Mouse (Mus musculus): Measurements from ENCODE around the gene Nol4l. TPM values are rescaled to one million over a fixed set of nuclear protein-coding genes. Genes with fewer than 3 reads are reported as not detected.

Nol4l gene
- 1 to 10 TPM; 2.5 to 4.8 TPM for polyA plus RNA-seq (2017; shearing (Covaris generic))

DNA sequence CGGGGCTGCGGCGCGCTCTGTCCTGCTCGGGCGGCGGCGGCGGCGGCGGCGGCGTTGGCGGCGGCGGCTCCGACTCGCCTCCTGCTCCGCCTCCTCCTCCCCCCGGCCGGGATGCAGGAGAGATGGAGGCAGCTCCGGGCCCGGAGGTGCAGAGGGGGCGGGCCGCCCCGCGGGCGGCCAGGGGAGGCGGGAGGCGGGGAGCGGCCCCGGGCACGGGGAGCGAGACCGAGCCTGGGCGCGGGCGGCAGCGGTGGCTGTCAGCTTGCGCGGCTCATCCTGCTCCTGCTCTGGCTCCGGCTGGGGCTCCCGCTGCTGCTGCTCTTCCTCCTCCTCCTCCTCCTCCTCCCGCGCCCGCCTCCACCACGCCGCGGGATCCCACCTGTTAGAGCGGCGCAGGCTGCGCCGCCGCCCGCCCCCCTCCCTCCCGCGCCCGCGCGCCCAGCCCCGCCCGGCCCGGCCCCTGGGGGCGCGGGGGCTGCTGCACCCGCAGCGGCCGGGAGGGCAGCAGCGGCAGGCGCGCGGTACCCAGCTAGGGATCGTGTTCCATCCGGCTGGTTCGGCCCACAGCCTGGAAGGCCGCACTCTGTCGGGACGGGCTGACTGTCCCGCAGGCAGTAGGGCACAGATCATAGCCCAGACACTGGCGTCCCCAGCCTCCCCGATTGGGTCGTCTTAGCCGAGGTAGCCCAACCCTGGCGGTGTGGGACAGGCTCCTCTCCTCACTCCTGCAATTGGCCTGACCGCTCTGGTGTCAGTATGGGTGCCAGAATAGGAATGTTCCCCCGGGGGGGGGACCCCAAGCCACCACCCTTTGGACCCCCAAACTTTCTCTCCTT lies at the start of gene Nol4l:
Gene Nol4l, minus strand, starts transcription at position 41 of the 836 bp plus-strand sequence.

DNA sequence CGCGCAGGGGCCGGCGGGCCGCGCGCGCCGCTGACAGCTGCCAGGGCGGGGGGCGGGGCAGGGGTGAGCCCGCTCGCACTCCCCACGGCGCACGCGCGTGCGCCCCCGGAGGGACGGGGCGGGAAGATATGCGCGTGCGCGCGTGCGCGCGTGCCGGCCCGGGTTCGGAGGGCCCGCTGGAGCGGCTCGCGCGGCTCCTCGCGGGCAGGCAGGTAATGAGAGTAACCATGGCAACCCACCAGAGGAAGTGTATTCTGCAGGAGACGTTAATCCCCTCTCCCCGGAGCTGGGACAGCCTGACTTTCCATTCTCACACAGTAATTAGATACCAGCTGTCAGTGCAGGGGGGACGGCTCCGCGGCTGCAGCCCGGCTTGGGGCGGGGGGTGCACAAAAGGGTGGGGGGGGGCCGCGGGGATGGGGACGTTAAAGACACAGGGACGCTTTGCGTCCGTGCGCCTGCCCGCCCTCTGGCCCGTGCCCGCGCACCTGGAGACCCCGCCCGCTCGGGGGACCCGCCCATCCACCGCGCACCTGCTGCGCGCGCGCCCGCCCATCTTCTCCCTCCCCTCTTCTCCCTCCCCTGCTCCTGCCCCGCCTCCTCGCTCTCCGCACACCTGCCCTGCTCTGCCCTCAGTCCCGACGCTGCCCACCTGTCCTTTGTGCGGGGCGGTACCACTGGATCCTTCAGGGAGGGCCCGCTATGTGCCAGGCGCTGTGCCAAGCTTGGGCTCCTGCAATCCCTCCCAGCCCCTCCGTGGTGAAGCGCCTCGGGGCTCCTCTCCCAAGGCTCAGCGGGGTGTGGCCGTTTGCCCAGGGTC lies 37.0 kb downstream of the Nol4l start, which contains the start of gene 4930404H24Rik:
Gene 4930404H24Rik, plus strand, starts transcription at position 218 of the 820 bp plus-strand sequence.

Other genes starting within 250 kb of the Nol4l start
- gene Kif3b, start 238.6 kb downstream of the Nol4l start, polyA plus RNA-seq (2017; shearing (Covaris generic)) = 10 to 100 TPM; 15.4 to 24.3 TPM
- gene Asxl1, start 184.1 kb downstream of the Nol4l start, polyA plus RNA-seq (2017; shearing (Covaris generic)) = 10 to 100 TPM; 35.0 to 87.8 TPM
- not detected for gene 4930404H24Rik, start 37.2 kb downstream of the Nol4l start, polyA plus RNA-seq (2017; shearing (Covaris generic))
- 100 to 1,000 TPM; 133 to 145 TPM for gene Commd7, start 102.8 kb upstream of the Nol4l start, polyA plus RNA-seq (2017; shearing (Covaris generic))
- 10 to 100 TPM in 1 of 2 experiments, 1 to 10 TPM in 1; 7.2 to 10.1 TPM for gene Dnmt3b, start 119.5 kb upstream of the Nol4l start, polyA plus RNA-seq (2017; shearing (Covaris generic))
- not detected for gene Dnmt3c, start 166.7 kb upstream of the Nol4l start, polyA plus RNA-seq (2017; shearing (Covaris generic))
- gene Mapre1, start 211.3 kb upstream of the Nol4l start, polyA plus RNA-seq (2017; shearing (Covaris generic)) = 100 to 1,000 TPM; 199 to 214 TPM
- under 1 TPM; 0.24 to 0.44 TPM for gene Efcab8, start 250.0 kb upstream of the Nol4l start, polyA plus RNA-seq (2017; shearing (Covaris generic))

All from activated CD4-positive, CD25-positive, alpha-beta regulatory T cell (primary cell).